Mouse (Mus musculus) brown adipose tissue, adult 24 weeks (tissue): Measurements from ENCODE around the gene Fktn. TPM values are rescaled to one million over a fixed set of nuclear protein-coding genes. Genes with fewer than 3 reads are reported as not detected.
"Not testable (repeated sequence)": the region's sequence is repeated elsewhere in the genome, so short reads cannot be mapped to it uniquely, and the experiment has no call there.

Experiments
- H3K27ac ChIP-seq: fragments of 200-500 bp; replicated peaks from 2 replicates; pipeline ENCODE4 v1.5.1; 2012; ENCODE audit warnings: low read depth, mild to moderate bottlenecking, low read length
- H3K4me1 ChIP-seq: fragments of 200-500 bp; 2 replicates; pipeline ENCODE4 v1.6.1; 2012; ENCODE audit warnings: low read length, mixed read lengths; ENCODE audit not compliant: control insufficient read depth, insufficient read depth, insufficient read length
- H3K4me3 ChIP-seq: fragments of 200-500 bp; 2 replicates; pipeline ENCODE4 v1.5.1; 2012; ENCODE audit warnings: low read depth, mild to moderate bottlenecking, low read length, moderate library complexity; ENCODE audit not compliant: insufficient read depth
- polyA plus RNA-seq: library from polyadenylated mRNA; stranded (reverse); fragments of >200 nt; gene quantifications from 2 replicates; pipeline ENCODE4 v1.2.4, GENCODE M21; 2012; ENCODE audit not compliant: missing spikeins, insufficient read depth, insufficient read length

Gene Fktn
- polyA plus RNA-seq, 1 experiment = 22.3 TPM

GRCm38 (mm10) chr4:53794257-53794966 is 80.6 kb downstream of the Fktn start:
- Histone ChIP-seq H3K4me1 (peaks cover 2% of the 10 kb centered on the region; the same call in 1 of the 2 replicates), H3K4me3 (no peak overlapping the region), H3K27ac (no peak overlapping the region)

- peaks cover 6% of the 10 kb centered on the region; the same call in 1 of the 2 replicates for H3K4me1 ChIP-seq
- no peak overlapping the region for H3K4me3 ChIP-seq
- no peak overlapping the region for H3K27ac ChIP-seq
Measured at GRCm38 (mm10) chr4:53795086-53795485, 81.3 kb downstream of the Fktn start.

- Histone ChIP-seq H3K27ac (no peak overlapping the region), H3K4me1 (peaks cover 6% of the 10 kb centered on the region; the same call in 1 of the 2 replicates), H3K4me3 (no peak overlapping the region)
Measured at GRCm38 (mm10) chr4:53795706-53796105, 81.9 kb downstream of the Fktn start.

GRCm38 (mm10) chr4:53796865-53797772 is 83.3 kb downstream of the Fktn start:
- no peak overlapping the region for H3K4me3 ChIP-seq
- H3K4me1 ChIP-seq = peaks cover 6% of the 10 kb centered on the region; the same call in 1 of the 2 replicates
- no peak overlapping the region for H3K27ac ChIP-seq

GRCm38 (mm10) chr4:53798896-53799676 is 85.3 kb downstream of the Fktn start:
- Histone ChIP-seq H3K27ac (no peak overlapping the region), H3K4me3 (no peak overlapping the region), H3K4me1 (peaks cover 6% of the 10 kb centered on the region; the same call in 1 of the 2 replicates)

- 0 out of 2 replicates have a peak overlapping the region, but pooled peaks have one; percentile 2 for H3K27ac ChIP-seq
- peaks cover 6% of the 10 kb centered on the region; the same call in 1 of the 2 replicates for H3K4me1 ChIP-seq
- H3K4me3 ChIP-seq = no peak overlapping the region
Measured at GRCm38 (mm10) chr4:53799753-53800152, 86.0 kb downstream of the Fktn start.

GRCm38 (mm10) chr4:53803674-53804073 is 89.9 kb downstream of the Fktn start:
- H3K4me1 ChIP-seq, H3K4me3 ChIP-seq, H3K27ac ChIP-seq: not testable (repeated sequence)

- H3K4me1 ChIP-seq, H3K27ac ChIP-seq, H3K4me3 ChIP-seq: not testable (repeated sequence)
Measured at GRCm38 (mm10) chr4:53806428-53806827, 92.6 kb downstream of the Fktn start.

GRCm38 (mm10) chr4:53818320-53818719 is 104.5 kb downstream of the Fktn start:
- H3K4me1 ChIP-seq = no peaks in the 10 kb centered on the region
- H3K4me3 ChIP-seq = no peak overlapping the region
- no peak overlapping the region for H3K27ac ChIP-seq

GRCm38 (mm10) chr4:53823697-53824096 is 109.9 kb downstream of the Fktn start:
- H3K27ac ChIP-seq = no peak overlapping the region
- peaks cover 5% of the 10 kb centered on the region; the same call in 1 of the 2 replicates for H3K4me1 ChIP-seq
- no peak overlapping the region for H3K4me3 ChIP-seq

- H3K4me3 ChIP-seq = no peak overlapping the region
- H3K4me1 ChIP-seq = peaks cover 5% of the 10 kb centered on the region; the same call in 1 of the 2 replicates
- H3K27ac ChIP-seq = 0 out of 2 replicates have a peak overlapping the region, but pooled peaks have one; percentile 6
Measured at GRCm38 (mm10) chr4:53824831-53825230, 111.0 kb downstream of the Fktn start.

GRCm38 (mm10) chr4:53825821-53826605 is 112.2 kb downstream of the Fktn start, which contains the start of gene Tmem38b:
Gene Tmem38b, plus strand, starts transcription at chr4:53826045.
- Histone ChIP-seq H3K27ac (peak within 1 kb of the TSS; percentile 67), H3K4me1 (peaks cover 5% of the 10 kb centered on the region), H3K4me3 (peak within 1 kb of the TSS; percentile 76)

GRCm38 (mm10) chr4:53826641-53827248 is 112.9 kb downstream of the Fktn start:
- Histone ChIP-seq H3K4me3 (peak overlapping the region; percentile 76), H3K27ac (peak overlapping the region; percentile 67), H3K4me1 (peaks cover 5% of the 10 kb centered on the region)
